Mouse (Mus musculus) kidney, embryonic 16.5 days (tissue): ENCODE results near the gene Tgfb2. TPM values are rescaled to one million over a fixed set of nuclear protein-coding genes. Genes with fewer than 3 reads are reported as not detected.

Experiments
- ATAC-seq: fragments of 200-750 bp; cut with Nextera tagmentation; 2 replicates; pipeline ENCODE4 v1.8.0; 2017; ENCODE audit warnings: moderate TSS enrichment; ENCODE audit not compliant: low FRiP score, low TSS enrichment
- H3K27ac ChIP-seq: fragments of 300-500 bp; sonication (generic); 2 replicates; pipeline ENCODE4 v1.5.1; 2014; ENCODE audit warnings: low read length
- H3K27me3 ChIP-seq: fragments of 300-500 bp; sonication (generic); 2 replicates; pipeline ENCODE4 v1.6.1; 2014; ENCODE audit warnings: low read length, control low read depth, mixed read lengths; ENCODE audit not compliant: insufficient read depth
- H3K36me3 ChIP-seq: fragments of 300-500 bp; sonication (generic); 2 replicates; pipeline ENCODE4 v1.6.1; 2014; ENCODE audit warnings: low read length, control low read depth, mixed read lengths; ENCODE audit not compliant: insufficient read depth
- H3K4me1 ChIP-seq: fragments of 300-500 bp; sonication (generic); 2 replicates; pipeline ENCODE4 v1.6.1; 2014; ENCODE audit warnings: low read length, control low read depth, mixed read lengths; ENCODE audit not compliant: insufficient read depth
- H3K4me2 ChIP-seq: fragments of 300-500 bp; sonication (generic); replicated peaks from 2 replicates; pipeline ENCODE4 v1.6.1; 2014; ENCODE audit warnings: low read depth, low read length
- H3K4me3 ChIP-seq: fragments of 300-500 bp; sonication (generic); 2 replicates; pipeline ENCODE4 v1.5.1; 2014; ENCODE audit warnings: mild to moderate bottlenecking, low read length
- H3K9ac ChIP-seq: fragments of 300-500 bp; sonication (generic); replicated peaks from 2 replicates; pipeline ENCODE4 v1.6.1; 2014; ENCODE audit warnings: low read length
- H3K9me3 ChIP-seq: fragments of 300-500 bp; sonication (generic); 2 replicates; pipeline ENCODE4 v1.6.1; 2016; ENCODE audit warnings: low read length, control low read depth
- WGBS: fragments of 180-500 bp; shearing (Covaris S2); extraction: QIAGEN DNeasy Blood & Tissue Kit; methylation state at CpG from one replicate; pipeline ENCODE4 v1.1.7; 2014; 5-methylcytosine and 5-hydroxymethylcytosine counted together
- polyA plus RNA-seq: library from polyadenylated mRNA; unstranded; fragments of >200 nt; fragmentation: Nextera tagmentation; extraction: Ambion mirVana; gene quantifications from 2 replicates; pipeline ENCODE4 v1.2.1, GENCODE M21; 2015

The Tgfb2 gene
- polyA plus RNA-seq, 1 experiment from 2014 or later = 20.6 TPM

DNA sequence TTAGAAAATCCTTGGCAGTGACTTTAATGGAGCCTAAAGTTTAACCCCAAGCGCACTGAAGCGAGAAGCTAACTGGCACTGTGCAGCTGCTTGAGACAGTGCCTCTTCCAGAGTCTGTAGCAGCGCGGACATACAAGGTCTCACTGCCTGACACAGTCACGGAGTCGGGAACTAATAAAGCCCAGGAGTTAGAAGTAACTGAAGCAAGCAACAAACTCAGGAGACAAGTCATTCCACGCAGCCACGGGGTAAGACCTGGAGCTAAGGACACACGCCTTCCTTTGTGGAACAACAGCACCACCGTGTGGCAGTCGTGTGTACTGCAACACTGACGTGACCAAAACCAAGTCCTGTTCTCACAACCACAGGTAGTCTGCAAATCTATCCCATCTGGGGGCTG lies 16.1 kb upstream of the Tgfb2 start:
- no peaks in the 10 kb centered on the region for H3K27me3 ChIP-seq
- H3K27ac ChIP-seq = no peak overlapping the region
- peaks cover 10% of the 10 kb centered on the region; the same call in 1 of the 2 replicates for H3K4me1 ChIP-seq
- H3K9me3 ChIP-seq = no peaks in the 10 kb centered on the region
- H3K36me3 ChIP-seq = peaks cover 14% of the 10 kb centered on the region
- no peak overlapping the region for H3K4me2 ChIP-seq
- peak; percentile 85 for ATAC-seq
- H3K9ac ChIP-seq = no peak overlapping the region
- no peak overlapping the region for H3K4me3 ChIP-seq
- WGBS = 28% methylated on average over 12 of the region's 12 CpGs

- Histone ChIP-seq H3K4me2 (no peak overlapping the region), H3K9ac (no peak overlapping the region), H3K4me3 (no peak overlapping the region), H3K36me3 (peaks cover 21% of the 10 kb centered on the region), H3K9me3 (no peaks in the 10 kb centered on the region), H3K27me3 (no peaks in the 10 kb centered on the region), H3K27ac (no peak overlapping the region), H3K4me1 (peaks cover 5% of the 10 kb centered on the region; the same call in 1 of the 2 replicates)
- 94% methylated on average over 11 of the region's 11 CpGs for WGBS
- ATAC-seq = no peak
Observed at GRCm38 (mm10) chr1:186721166-186721565, 15.4 kb upstream of the Tgfb2 start.

DNA sequence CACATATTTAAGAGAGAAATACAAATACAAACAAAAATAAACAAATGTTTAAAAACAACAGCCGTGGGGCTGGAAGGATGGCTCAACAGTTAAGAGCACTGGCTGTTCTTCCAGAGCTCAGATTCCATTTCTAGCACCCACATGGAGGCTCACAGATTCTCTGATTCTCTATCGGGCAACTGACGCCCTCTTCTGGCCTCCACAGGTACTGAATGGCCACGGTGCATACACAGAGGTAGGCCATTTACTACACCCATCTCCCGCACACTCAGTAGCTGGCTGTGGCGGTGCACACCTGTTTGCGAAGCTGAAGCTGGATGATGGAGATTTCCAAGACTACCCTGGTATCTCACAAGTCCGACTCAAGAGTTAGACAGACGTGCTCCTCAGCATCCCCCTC lies 13.9 kb upstream of the Tgfb2 start:
- ATAC-seq = no peak
- 92% methylated on average over 9 of the region's 9 CpGs for WGBS
- H3K9me3 ChIP-seq = no peaks in the 10 kb centered on the region
- H3K4me2 ChIP-seq = no peak overlapping the region
- H3K4me1 ChIP-seq = peaks cover 5% of the 10 kb centered on the region; the same call in 1 of the 2 replicates
- H3K27me3 ChIP-seq = no peaks in the 10 kb centered on the region
- H3K27ac ChIP-seq = no peak overlapping the region
- H3K4me3 ChIP-seq = no peak overlapping the region
- peaks cover 21% of the 10 kb centered on the region for H3K36me3 ChIP-seq
- no peak overlapping the region for H3K9ac ChIP-seq

DNA sequence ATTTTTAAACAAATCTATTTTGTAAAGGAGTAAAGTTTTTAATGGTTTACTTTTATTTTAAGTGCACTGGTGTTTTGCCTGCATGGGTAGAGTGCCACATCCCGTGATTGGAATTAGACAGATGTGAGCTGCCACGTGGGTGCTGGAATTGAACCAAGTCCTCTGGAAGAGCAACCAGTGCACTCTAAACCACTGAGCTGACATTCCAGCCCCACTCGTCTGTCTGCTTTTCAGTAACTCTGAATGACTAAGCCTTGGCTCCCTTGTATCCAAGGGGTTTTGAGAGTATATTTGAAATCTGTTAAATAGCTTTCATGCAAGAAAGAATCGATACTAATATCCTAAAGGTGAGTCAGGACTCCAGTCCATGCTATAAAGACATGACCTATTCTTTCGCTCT lies 13.1 kb upstream of the Tgfb2 start:
- peaks cover 21% of the 10 kb centered on the region for H3K36me3 ChIP-seq
- H3K4me1 ChIP-seq = peaks cover 5% of the 10 kb centered on the region; the same call in 1 of the 2 replicates
- no peak overlapping the region for H3K27ac ChIP-seq
- no peak overlapping the region for H3K4me3 ChIP-seq
- H3K9ac ChIP-seq = no peak overlapping the region
- H3K27me3 ChIP-seq = no peaks in the 10 kb centered on the region
- WGBS = 87% methylated on average over 5 of the region's 5 CpGs
- no peak overlapping the region for H3K4me2 ChIP-seq
- no peaks in the 10 kb centered on the region for H3K9me3 ChIP-seq
- no peak for ATAC-seq

DNA sequence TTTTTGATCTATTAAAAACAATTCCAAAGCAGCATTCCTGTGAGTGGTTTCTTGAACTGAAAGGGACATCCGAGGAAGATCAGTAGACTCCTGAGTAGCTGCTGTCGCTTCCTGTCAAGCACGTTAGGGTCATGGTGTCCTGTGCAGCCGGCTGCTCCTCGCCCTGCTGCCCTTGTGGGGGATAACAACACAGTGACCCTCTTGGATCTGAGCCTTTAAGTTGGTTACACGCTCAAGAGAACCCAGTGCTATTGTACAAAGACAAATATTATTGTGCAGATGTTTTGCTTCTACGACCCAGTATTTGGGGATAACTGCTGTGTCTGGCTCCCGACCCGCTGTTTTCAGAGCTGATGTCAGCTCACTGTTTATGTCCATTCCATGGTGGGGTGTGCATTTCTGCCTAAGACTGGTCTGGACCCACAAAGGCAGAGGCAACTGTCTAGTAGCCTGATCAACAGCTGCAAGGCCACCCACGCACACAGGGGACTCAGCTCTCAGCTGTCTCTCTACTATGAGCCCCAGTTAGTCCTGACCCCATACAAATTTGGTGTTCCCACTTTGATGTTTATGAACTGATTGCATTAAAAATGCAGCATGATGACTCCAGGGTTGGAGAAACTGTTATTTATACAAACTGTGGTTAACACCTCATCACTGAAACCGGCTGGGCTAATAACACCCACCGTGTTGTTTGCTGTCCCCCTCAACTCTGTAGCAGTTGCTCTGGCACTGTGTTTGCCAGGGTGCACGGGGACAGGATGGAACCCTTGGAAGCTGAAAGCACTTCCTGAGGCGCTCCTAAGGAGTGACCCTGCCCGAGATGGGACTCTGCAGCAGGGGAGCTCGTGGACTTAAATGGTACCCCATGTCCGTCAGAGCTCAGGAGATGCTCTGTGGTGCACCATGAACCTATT lies 9.4 kb upstream of the Tgfb2 start:
- Histone ChIP-seq H3K27me3 (no peaks in the 10 kb centered on the region), H3K9ac (no peak overlapping the region), H3K9me3 (no peaks in the 10 kb centered on the region), H3K4me2 (no peak overlapping the region), H3K27ac (no peak overlapping the region), H3K4me1 (0 out of 2 replicates have a peak, but pooled peaks cover 6% of the 10 kb centered on the region), H3K4me3 (no peak overlapping the region), H3K36me3 (peaks cover 17% of the 10 kb centered on the region)
- peak; percentile 57; the same call in 1 of the 2 replicates for ATAC-seq
- WGBS = 63% methylated on average over 17 of the region's 17 CpGs

GRCm38 (mm10) chr1:186714215-186714614 lies 8.4 kb upstream of the Tgfb2 start:
- Histone ChIP-seq H3K27me3 (no peaks in the 10 kb centered on the region), H3K4me3 (no peak overlapping the region), H3K36me3 (peaks cover 10% of the 10 kb centered on the region), H3K27ac (no peak overlapping the region), H3K9me3 (no peaks in the 10 kb centered on the region), H3K4me1 (0 out of 2 replicates have a peak, but pooled peaks cover 6% of the 10 kb centered on the region), H3K4me2 (no peak overlapping the region), H3K9ac (no peak overlapping the region)
- no peak for ATAC-seq
- WGBS = 84% methylated on average over 4 of the region's 4 CpGs

- Histone ChIP-seq H3K4me2 (no peak overlapping the region), H3K9ac (no peak overlapping the region), H3K4me3 (no peak overlapping the region), H3K4me1 (0 out of 2 replicates have a peak, but pooled peaks cover 6% of the 10 kb centered on the region), H3K27ac (no peak overlapping the region), H3K9me3 (no peaks in the 10 kb centered on the region), H3K27me3 (no peaks in the 10 kb centered on the region), H3K36me3 (peaks cover 10% of the 10 kb centered on the region)
- WGBS = 2% methylated on average over 3 of the region's 3 CpGs
- no peak for ATAC-seq
Observed at GRCm38 (mm10) chr1:186712802-186713471, 7.1 kb upstream of the Tgfb2 start.

GRCm38 (mm10) chr1:186705203-186705914 lies 430 bp downstream of the Tgfb2 start:
- Histone ChIP-seq H3K27me3 (no peaks in the 10 kb centered on the region), H3K27ac (peak overlapping the region; percentile 69), H3K36me3 (no peaks in the 10 kb centered on the region), H3K4me2 (peak overlapping the region; percentile 89), H3K4me1 (peaks cover 32% of the 10 kb centered on the region), H3K9me3 (no peaks in the 10 kb centered on the region), H3K4me3 (peak overlapping the region; percentile 68), H3K9ac (peak overlapping the region; percentile 66)
- peak; percentile 84 for ATAC-seq
- under 1% methylated on average over 52 of the region's 65 CpGs for WGBS

DNA sequence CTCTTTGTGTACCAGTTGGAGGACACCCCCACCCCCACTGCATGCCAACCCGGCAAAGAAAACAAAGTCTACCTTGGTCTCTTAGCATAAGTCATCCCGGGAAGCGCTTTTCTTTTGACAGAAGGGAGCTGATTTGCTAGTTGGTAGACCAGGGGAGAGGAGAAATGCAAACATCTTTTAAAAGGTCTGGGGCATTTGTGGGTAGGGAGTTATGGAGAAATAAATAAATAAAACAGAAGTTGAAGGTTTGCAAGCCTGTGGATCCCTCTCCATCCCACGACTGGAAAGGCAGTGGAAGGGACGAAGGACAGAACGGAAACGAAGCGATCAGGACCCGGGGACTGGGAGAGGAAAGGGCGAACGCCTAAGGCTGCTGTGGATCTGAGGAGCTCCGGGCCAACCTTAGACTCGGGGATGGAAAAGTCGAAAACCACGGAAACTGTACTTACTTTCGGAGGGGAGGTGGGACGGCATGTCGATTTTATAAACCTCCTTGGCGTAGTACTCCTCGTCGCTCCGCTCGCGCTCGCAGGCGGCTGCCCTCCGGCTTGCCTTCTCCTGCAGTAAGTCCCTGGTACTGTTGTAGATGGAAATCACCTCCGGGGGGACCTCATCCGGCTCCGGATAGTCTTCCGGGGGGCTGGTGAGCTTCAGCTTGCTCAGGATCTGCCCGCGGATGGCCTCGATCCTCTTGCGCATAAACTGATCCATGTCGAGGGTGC lies 1.6 kb downstream of the Tgfb2 start:
- 0% methylated on average over 36 of the region's 36 CpGs for WGBS
- H3K4me2 ChIP-seq = peak overlapping the region; percentile 89
- ATAC-seq = no peak
- peak overlapping the region; percentile 66 for H3K9ac ChIP-seq
- peaks cover 32% of the 10 kb centered on the region for H3K4me1 ChIP-seq
- H3K4me3 ChIP-seq = peak overlapping the region; percentile 68
- no peaks in the 10 kb centered on the region for H3K27me3 ChIP-seq
- H3K9me3 ChIP-seq = no peaks in the 10 kb centered on the region
- H3K36me3 ChIP-seq = no peaks in the 10 kb centered on the region
- H3K27ac ChIP-seq = peak overlapping the region; percentile 57
